Mouse (Mus musculus): Measurements from ENCODE around the gene Ppara.

The Ppara gene

GRCm38 (mm10) chr15:85705013-85705528, 29.7 kb upstream of the Ppara start:
- DNase-seq (ENCODE audit: low spot score), result no peak

GRCm38 (mm10) chr15:85705566-85706332, 29.0 kb upstream of the Ppara start:
- DNase-seq (ENCODE audit: low spot score), result peak; percentile 18

GRCm38 (mm10) chr15:85706527-85706926, 28.3 kb upstream of the Ppara start:
- DNase-seq (ENCODE audit: low spot score), result no peak

GRCm38 (mm10) chr15:85707017-85707416, 27.8 kb upstream of the Ppara start:
- peak; percentile 28 for DNase-seq (ENCODE audit: low spot score)

- no peak for DNase-seq (ENCODE audit: low spot score)
These were observed 27.2 kb upstream of the Ppara start for GRCm38 (mm10) chr15:85707458-85708030.

- no peak for DNase-seq (ENCODE audit: low spot score)
These were observed 26.6 kb upstream of the Ppara start for GRCm38 (mm10) chr15:85708217-85708616.

- DNase-seq (ENCODE audit: low spot score), result no peak
These were observed 25.9 kb upstream of the Ppara start for GRCm38 (mm10) chr15:85708843-85709242.

GRCm38 (mm10) chr15:85709268-85709973, 25.4 kb upstream of the Ppara start:
- DNase-seq (ENCODE audit: low spot score), result peak; percentile 90

GRCm38 (mm10) chr15:85710179-85710578, 24.6 kb upstream of the Ppara start:
- DNase-seq (ENCODE audit: low spot score), result peak; percentile 77

- DNase-seq (ENCODE audit: low spot score), result no peak
These were observed 23.9 kb upstream of the Ppara start for GRCm38 (mm10) chr15:85710641-85711580.

- no peak for DNase-seq (ENCODE audit: low spot score)
These were observed 22.1 kb upstream of the Ppara start for GRCm38 (mm10) chr15:85712565-85713168.

GRCm38 (mm10) chr15:85713417-85713816, 21.4 kb upstream of the Ppara start:
- DNase-seq (ENCODE audit: low spot score), result no peak

GRCm38 (mm10) chr15:85715059-85715458, 19.7 kb upstream of the Ppara start:
- DNase-seq (ENCODE audit: low spot score), result no peak

- peak; percentile 88 for DNase-seq (ENCODE audit: low spot score)
These were observed 18.7 kb upstream of the Ppara start for GRCm38 (mm10) chr15:85716045-85716444.

GRCm38 (mm10) chr15:85716591-85716990, 18.2 kb upstream of the Ppara start:
- DNase-seq (ENCODE audit: low spot score), result no peak

- DNase-seq (ENCODE audit: low spot score), result no peak
These were observed 17.8 kb upstream of the Ppara start for GRCm38 (mm10) chr15:85717008-85717407.

GRCm38 (mm10) chr15:85717800-85718199, 17.0 kb upstream of the Ppara start:
- DNase-seq (ENCODE audit: low spot score), result no peak

GRCm38 (mm10) chr15:85719017-85719416, 15.8 kb upstream of the Ppara start:
- no peak for DNase-seq (ENCODE audit: low spot score)

GRCm38 (mm10) chr15:85720366-85720841, 14.4 kb upstream of the Ppara start:
- DNase-seq (ENCODE audit: low spot score), result no peak

- no peak for DNase-seq (ENCODE audit: low spot score)
These were observed 10.3 kb upstream of the Ppara start for GRCm38 (mm10) chr15:85724271-85725165.

All from layer of hippocampus, adult 11-12 months (tissue).